Mouse (Mus musculus) E14TG2a.4 (cell line): ENCODE measurements around the gene Rasa1.

ENCODE experiments used
- H3K27me3 ChIP-seq: 2 replicates; pipeline ENCODE4 v1.6.1; 2014; ENCODE audit warnings: low read length, control low read depth; ENCODE audit not compliant: insufficient read depth
- H3K36me3 ChIP-seq: 2 replicates; pipeline ENCODE4 v1.6.1; 2014; ENCODE audit warnings: low read length, control low read depth; ENCODE audit not compliant: insufficient read depth
- H3K4me1 ChIP-seq: replicated peaks from 2 replicates; pipeline ENCODE4 v1.6.1; 2014; ENCODE audit warnings: low read depth, low read length, control low read depth
- H3K4me3 ChIP-seq: replicated peaks from 2 replicates; pipeline ENCODE4 v1.5.1; 2014; ENCODE audit warnings: mild to moderate bottlenecking, low read length
- H3K9me3 ChIP-seq: 2 replicates; pipeline ENCODE4 v1.6.1; 2014; ENCODE audit warnings: low read length, control low read depth
- CTCF ChIP-seq: conservative IDR thresholded peaks from 2 replicates; pipeline ENCODE4 v1.5.1; 2014; ENCODE audit warnings: low read length
- NANOG ChIP-seq: IDR thresholded peaks from 2 replicates; pipeline ENCODE4 v1.6.1; 2014; ENCODE audit warnings: borderline replicate concordance, low read length, mixed read lengths
- POU5F1 ChIP-seq: IDR thresholded peaks from 2 replicates; pipeline ENCODE4 v1.6.1; 2014; ENCODE audit warnings: low read length, borderline replicate concordance

Gene Rasa1

DNA sequence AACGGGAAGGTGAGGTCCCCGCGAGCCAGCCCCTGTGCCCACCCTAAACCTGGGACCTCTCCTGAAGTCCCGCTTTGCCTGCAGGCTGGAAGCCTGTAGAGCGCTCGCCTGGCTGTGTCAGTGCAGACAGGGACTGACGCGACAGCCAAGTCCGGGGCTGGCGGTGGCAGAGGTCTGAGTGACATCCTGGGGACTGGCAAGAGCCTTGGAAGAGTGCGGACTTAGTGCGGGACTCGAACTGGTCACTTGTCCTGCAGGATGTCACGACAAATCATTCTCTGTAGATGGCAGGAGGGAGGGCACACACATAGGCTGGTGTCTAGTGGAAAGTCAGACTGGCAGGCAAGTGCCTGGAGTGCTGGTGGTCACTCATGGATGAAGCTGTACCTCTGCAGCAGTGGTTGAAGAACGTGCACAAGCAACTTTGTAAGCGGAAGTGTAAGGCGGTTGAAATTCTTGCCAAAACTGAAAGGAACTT, 99.2 kb downstream of the Rasa1 start:
- Histone ChIP-seq H3K27me3 (no peaks in the 10 kb centered on the region), H3K4me1 (peaks cover 12% of the 10 kb centered on the region), H3K9me3 (peaks cover 17% of the 10 kb centered on the region), H3K4me3 (peak overlapping the region; percentile 98), H3K36me3 (peaks cover 37% of the 10 kb centered on the region)
- no peak for TF ChIP-seq NANOG
- no peak for TF ChIP-seq CTCF
- TF ChIP-seq POU5F1 = no peak

DNA sequence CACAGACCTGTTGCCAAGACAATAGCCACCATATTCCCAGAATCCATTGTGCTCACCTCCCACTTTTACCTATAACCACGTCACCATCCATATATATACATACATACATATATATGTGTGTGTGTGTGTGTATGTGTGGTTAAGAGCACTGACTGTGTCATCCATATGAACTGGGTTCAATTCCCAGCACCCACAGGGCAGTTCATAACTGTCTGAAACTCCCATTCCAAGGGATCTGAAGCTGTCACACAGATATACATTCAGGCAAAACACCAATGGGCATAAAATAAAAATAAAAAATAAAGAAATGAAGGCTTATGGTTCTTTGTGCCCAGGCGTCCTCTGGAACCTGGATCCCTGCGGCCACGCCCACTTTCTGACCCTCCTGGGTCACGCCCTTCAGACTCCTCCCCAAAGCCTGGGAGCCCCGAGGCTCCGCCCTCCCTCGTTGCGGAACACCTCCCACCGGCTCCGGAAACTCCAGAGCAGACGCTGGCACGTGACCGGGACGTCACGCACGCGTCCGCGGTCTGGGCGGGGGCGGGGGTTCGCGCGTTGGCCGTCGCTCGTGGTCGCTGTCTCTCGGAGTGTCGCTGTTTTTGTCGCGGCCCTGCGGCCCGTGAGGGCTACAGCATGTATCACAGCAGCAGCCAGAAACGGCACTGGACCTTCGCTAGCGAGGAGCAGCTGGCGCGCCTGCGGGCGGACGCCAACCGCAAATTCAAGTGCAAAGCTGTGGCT, 99.9 kb downstream of the Rasa1 start, which contains the start of gene Ccnh:
Gene Ccnh, plus strand, starts transcription at position 506 of the 741 bp plus-strand sequence.
- Histone ChIP-seq H3K36me3 (peaks cover 34% of the 10 kb centered on the region), H3K9me3 (peaks cover 22% of the 10 kb centered on the region), H3K4me1 (peaks cover 12% of the 10 kb centered on the region), H3K4me3 (peak within 1 kb of the TSS; percentile 98), H3K27me3 (no peaks in the 10 kb centered on the region)
- TF ChIP-seq NANOG = no peak
- no peak for TF ChIP-seq CTCF
- TF ChIP-seq POU5F1 = no peak
